Mouse (Mus musculus) small intestine, adult 2 months (tissue): ENCODE measurements around the gene Pcnp. TPM values are rescaled to one million over a fixed set of nuclear protein-coding genes. Genes with fewer than 3 reads are reported as not detected.
A peak's percentile ranks its signal among the peaks of the same experiment; 100 is the strongest.

Experiments used
- H3K27ac ChIP-seq: fragments of 200-500 bp; 2 replicates; pipeline ENCODE4 v1.5.1; 2012; ENCODE audit warnings: low read depth, low read length, control low read depth, inconsistent platforms; ENCODE audit not compliant: insufficient read depth
- H3K27me3 ChIP-seq: fragments of 200-500 bp; 2 replicates; pipeline ENCODE4 v1.6.1; 2012; ENCODE audit warnings: mild to moderate bottlenecking, moderate library complexity, low read length, inconsistent platforms; ENCODE audit not compliant: control insufficient read depth, insufficient read depth
- H3K36me3 ChIP-seq: fragments of 200-500 bp; 2 replicates; pipeline ENCODE4 v1.6.1; 2012; ENCODE audit warnings: mild to moderate bottlenecking, low read length, control low read depth, inconsistent platforms; ENCODE audit not compliant: control insufficient read depth, insufficient read depth
- H3K4me1 ChIP-seq: fragments of 200-500 bp; 2 replicates; pipeline ENCODE4 v1.6.1; 2012; ENCODE audit warnings: low read length, inconsistent platforms, mixed read lengths; ENCODE audit not compliant: control insufficient read depth, insufficient read depth, insufficient read length
- H3K4me3 ChIP-seq: fragments of 200-500 bp; 2 replicates; pipeline ENCODE4 v1.5.1; 2012; ENCODE audit warnings: low read depth, mild to moderate bottlenecking, control low read depth, inconsistent platforms, low read length, moderate library complexity
- CTCF ChIP-seq: fragments of 200-500 bp; IDR thresholded peaks from 2 replicates; pipeline ENCODE4 v1.5.1; 2012; ENCODE audit warnings: low read depth, mild to moderate bottlenecking, control low read depth, inconsistent platforms, low read length, moderate library complexity, mixed read lengths; ENCODE audit not compliant: insufficient replicate concordance, insufficient read length; ENCODE audit errors: extremely low read depth
- POLR2A ChIP-seq: fragments of 200-500 bp; IDR thresholded peaks from 2 replicates; pipeline ENCODE4 v1.6.1; 2012; ENCODE audit warnings: low read depth, mild to moderate bottlenecking, control low read depth, inconsistent platforms, low read length, moderate library complexity
- WGBS: fragments of 180-500 bp; shearing (Covaris S2); methylation state at CpG from one replicate; pipeline ENCODE4 v1.1.7; 2018; 5-methylcytosine and 5-hydroxymethylcytosine counted together
- polyA plus RNA-seq: library from polyadenylated mRNA; depleted of rRNA; stranded (reverse); fragments of >200 nt; gene quantifications from 2 replicates; pipeline ENCODE4 v1.2.3, GENCODE M21; 2012

Gene Pcnp
- polyA plus RNA-seq, 1 experiment = 2.9 TPM

DNA sequence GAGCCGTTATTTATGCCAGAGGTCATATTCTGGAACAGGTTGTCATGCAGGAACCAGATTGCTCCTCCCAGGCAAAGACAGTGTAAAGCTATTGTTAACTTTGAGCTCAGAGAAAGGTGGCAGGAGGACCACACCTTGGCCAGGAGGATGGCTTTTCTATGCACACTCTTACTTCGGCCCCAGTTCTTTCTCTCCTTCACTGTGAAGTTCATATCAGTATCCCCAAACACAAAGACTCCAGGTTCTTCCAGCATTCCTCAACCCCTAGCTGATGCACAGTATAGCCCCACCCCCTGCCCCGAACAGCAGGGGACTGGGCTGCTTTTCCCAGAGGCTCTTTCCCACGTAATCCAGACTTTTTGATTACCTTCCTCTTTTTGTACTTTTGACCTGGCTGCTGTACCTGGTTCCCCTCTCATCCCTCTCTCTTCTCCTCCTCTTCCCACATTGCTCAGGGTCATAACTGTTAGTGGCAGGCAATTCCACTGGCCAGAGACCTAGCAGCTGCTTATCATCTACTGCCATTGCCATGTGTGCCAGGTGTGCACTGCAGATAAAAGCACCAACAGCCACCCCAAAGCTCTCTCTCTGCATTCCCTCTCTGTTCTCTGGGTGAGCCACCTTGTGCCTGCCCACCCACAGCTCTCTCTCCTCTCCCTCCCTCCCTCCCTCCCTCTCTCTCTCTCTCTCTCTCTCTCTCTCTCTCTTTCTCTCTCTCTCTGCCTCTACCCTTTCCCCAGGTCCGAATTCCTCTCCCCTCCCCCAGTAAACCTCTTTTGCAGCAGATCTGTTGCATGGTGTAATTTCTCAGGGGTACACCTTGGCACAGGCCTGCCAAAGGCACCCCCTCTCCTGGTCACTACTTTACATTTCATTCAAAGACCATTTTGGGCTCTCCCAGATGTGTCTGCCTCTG lies 42.0 kb upstream of the Pcnp start:
- no peaks in the 10 kb centered on the region; the same call in 1 of the 2 replicates for H3K4me1 ChIP-seq
- no peaks in the 10 kb centered on the region for H3K36me3 ChIP-seq
- no peak overlapping the region for H3K4me3 ChIP-seq
- H3K27me3 ChIP-seq = no peaks in the 10 kb centered on the region
- TF ChIP-seq POLR2A = no peak
- no peak overlapping the region for H3K27ac ChIP-seq
- WGBS = 17% methylated on average over 5 of the region's 5 CpGs

DNA sequence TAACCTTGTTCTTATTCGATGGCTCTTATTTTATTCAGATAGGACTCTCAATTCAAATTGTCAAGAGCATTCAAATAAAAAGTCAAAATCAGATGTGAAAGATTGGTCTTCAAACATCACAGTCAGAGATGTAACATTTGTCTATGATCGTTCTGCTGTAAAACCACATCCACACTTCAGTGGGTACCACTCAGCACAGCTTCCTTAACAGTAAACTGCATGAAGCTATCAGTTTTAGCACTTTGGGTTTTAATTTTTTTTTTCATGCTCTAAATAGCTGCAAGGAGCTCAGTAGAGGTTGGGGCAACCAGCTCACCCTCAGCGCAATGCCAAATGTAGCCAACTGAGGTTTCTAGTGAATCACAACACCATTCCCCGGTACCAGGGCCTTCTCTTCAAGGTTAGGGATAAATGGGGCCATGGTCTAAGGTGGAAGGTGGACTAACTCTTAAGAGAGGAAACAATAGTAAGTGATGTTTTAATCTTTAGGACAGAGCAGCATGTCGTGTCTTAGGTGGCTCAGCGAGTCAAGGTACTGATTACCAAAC lies 39.1 kb upstream of the Pcnp start:
- Histone ChIP-seq H3K27me3 (no peaks in the 10 kb centered on the region), H3K4me1 (no peaks in the 10 kb centered on the region), H3K4me3 (no peak overlapping the region), H3K36me3 (no peaks in the 10 kb centered on the region), H3K27ac (no peak overlapping the region)
- TF ChIP-seq POLR2A (no peak), CTCF (no peak)
- 87% methylated on average over 6 of the region's 6 CpGs for WGBS

- no peaks in the 10 kb centered on the region for H3K4me1 ChIP-seq
- 62% methylated on average over 8 of the region's 8 CpGs for WGBS
- TF ChIP-seq CTCF = no peak
- H3K4me3 ChIP-seq = no peak overlapping the region
- no peak overlapping the region for H3K27ac ChIP-seq
- no peaks in the 10 kb centered on the region for H3K36me3 ChIP-seq
- H3K27me3 ChIP-seq = no peaks in the 10 kb centered on the region
Observed at GRCm38 (mm10) chr16:56066113-56066512, 36.6 kb upstream of the Pcnp start.

DNA sequence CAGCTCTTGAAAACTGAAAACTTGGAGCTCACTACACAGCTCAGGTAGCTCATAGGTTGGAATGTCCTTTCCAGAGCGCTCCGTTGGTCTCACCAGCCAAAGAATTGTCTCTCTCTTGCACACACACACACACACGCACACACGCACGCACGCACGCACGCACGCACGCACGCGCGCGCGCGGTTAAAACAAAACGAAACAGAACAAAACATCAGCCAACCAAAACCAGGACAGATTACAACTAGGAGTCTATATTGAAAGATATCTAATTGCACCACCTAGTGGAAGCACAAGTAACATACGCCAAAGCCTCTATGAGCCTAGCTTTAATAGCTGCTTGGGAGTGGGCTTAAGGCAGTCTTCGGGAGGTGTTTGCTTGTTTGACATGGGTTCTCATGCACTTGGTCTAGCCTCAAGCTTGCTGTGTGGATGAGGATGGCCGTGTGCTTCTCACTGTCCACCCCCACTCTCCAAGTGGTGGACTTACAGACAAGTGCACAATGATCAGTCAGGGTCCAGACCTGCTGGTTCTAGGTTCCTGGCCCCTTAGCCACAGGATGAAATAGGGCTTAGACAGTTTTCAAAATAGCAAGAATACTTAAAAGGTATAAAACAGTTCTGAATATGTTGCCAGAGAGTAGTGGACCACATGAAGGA lies 34.9 kb upstream of the Pcnp start:
- no peak for TF ChIP-seq POLR2A
- peak; percentile 34; the same call in 1 of the 2 replicates for TF ChIP-seq CTCF
- H3K27ac ChIP-seq = peak overlapping the region; percentile 35; the same call in 1 of the 2 replicates
- WGBS = 3% methylated on average over 20 of the region's 20 CpGs

GRCm38 (mm10) chr16:56062981-56063380 lies 33.4 kb upstream of the Pcnp start:
- 72% methylated on average over 11 of the region's 11 CpGs for WGBS
- Histone ChIP-seq H3K36me3 (no peaks in the 10 kb centered on the region), H3K27ac (no peak overlapping the region), H3K4me1 (no peaks in the 10 kb centered on the region), H3K27me3 (no peaks in the 10 kb centered on the region), H3K4me3 (no peak overlapping the region)
- TF ChIP-seq POLR2A (no peak), CTCF (no peak)

More for the DNA sequence above, 34.9 kb upstream of the Pcnp start:
- Histone ChIP-seq H3K27me3 (no peaks in the 10 kb centered on the region), H3K36me3 (no peaks in the 10 kb centered on the region), H3K4me1 (no peaks in the 10 kb centered on the region), H3K4me3 (peak overlapping the region; percentile 74)

GRCm38 (mm10) chr16:56061995-56062594 lies 32.6 kb upstream of the Pcnp start:
- 71% methylated on average over 7 of the region's 7 CpGs for WGBS
- Histone ChIP-seq H3K27ac (no peak overlapping the region), H3K4me1 (no peaks in the 10 kb centered on the region), H3K36me3 (no peaks in the 10 kb centered on the region), H3K4me3 (no peak overlapping the region), H3K27me3 (no peaks in the 10 kb centered on the region)
- TF ChIP-seq CTCF (no peak), POLR2A (no peak)

- Histone ChIP-seq H3K27me3 (no peaks in the 10 kb centered on the region), H3K4me3 (no peak overlapping the region), H3K4me1 (no peaks in the 10 kb centered on the region), H3K36me3 (no peaks in the 10 kb centered on the region), H3K27ac (no peak overlapping the region)
- WGBS = 76% methylated on average over 10 of the region's 10 CpGs
- TF ChIP-seq POLR2A (no peak), CTCF (no peak)
Observed at GRCm38 (mm10) chr16:56058151-56058550, 28.6 kb upstream of the Pcnp start.
